Mouse (Mus musculus) right cerebral cortex, adult 2 months (tissue): ENCODE results near the gene Fcgrt.
"Not testable (repeated sequence)": the region's sequence is repeated elsewhere in the genome, so short reads cannot be mapped to it uniquely, and the experiment has no call there.

ENCODE experiments used
- DNase-seq, 2 experiments: peaks; one replicate each; pipeline ENCODE4 v3.0.0; 2021 to 2022; ENCODE audit warnings: low spot score in 2 of 2

Gene Fcgrt

DNA sequence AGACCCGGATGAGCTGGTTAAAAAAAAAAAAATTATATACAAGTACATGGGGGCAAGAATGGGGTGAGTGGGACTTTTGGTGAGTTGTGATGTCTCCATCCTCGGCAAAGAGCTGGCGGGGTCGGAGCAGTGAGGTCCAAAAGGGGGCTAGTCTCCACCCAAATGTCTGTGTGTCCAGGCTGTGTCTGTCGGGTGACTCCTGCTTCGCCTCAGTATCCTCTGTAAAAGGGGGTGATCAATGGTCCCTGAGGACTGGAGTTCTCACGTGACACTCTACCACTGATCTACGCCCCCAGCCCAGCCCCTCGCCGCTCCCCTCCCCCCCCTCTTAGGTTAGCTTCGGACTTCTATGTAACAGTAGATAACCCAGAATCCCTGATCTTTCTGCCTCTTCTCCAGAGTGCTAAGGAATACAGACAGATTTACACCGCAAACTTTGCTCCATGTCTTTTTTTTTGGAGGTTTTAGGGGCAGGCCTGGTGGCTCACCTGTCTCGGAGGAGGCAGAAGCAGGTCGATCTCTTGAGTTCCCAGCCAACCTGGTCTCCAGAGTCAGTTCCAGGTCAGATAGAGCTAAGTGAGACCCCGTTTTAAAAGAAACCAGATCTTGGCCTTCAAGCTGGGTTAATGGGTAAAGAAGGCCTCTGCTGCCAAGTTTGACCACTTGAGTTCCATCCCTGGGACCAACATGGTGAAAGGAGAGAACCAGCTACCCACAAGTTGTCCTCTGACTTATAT lies 26.3 kb upstream of the Fcgrt start:
- DNase-seq = no peak

- peak in 1 of 2 experiments; percentile 39 for DNase-seq
These were observed 25.7 kb upstream of the Fcgrt start for GRCm38 (mm10) chr7:45129318-45129717.

GRCm38 (mm10) chr7:45128624-45129246 lies 25.1 kb upstream of the Fcgrt start, which contains the start of gene Rpl13a:
Gene Rpl13a (minus strand): TSS chr7:45128761.
- peak; percentile 99 for DNase-seq

- no peak for DNase-seq
These were observed 24.1 kb upstream of the Fcgrt start for GRCm38 (mm10) chr7:45127700-45128224.

DNA sequence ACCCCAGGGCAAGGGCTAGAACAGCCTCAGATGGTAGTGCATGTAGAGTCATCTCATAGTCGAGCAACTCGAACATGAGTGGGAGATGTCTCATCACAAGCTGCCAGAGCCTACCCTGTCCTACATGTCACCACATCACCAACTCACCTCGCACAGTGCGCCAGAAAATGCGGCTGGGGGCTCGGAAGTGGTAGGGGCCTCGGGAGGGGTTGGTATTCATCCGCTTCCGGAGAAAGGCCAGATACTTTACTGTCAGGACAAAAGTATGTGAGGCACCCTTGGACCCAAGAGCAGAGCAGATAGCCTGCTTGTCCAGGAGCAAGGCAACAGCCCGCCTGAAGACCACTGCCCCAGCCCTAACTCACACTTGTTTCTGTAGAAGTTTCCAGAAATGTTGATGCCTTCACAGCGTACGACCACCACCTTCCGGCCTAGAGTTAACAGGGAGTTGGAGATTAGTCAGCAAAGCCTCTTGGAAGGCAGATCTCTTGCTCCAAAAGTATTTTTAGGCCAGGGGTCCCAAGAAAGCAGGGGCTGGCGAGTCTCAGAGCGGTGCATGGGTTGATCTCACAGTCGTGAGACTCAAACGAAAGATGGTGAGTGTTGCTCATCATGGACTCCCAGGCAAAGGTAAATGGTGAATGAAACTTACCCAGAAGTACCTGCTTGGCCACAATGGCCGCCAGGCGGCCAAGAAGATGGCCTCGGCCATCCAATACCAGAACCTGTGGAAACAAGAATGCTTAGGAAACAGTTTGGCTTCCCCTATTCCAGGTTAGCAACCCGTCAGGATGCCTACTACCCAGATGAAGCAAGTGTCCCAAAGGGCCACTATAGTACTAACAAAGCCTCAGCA lies 23.4 kb upstream of the Fcgrt start:
- no peak for DNase-seq

GRCm38 (mm10) chr7:45126147-45126843 lies 22.6 kb upstream of the Fcgrt start:
- DNase-seq = no peak

DNA sequence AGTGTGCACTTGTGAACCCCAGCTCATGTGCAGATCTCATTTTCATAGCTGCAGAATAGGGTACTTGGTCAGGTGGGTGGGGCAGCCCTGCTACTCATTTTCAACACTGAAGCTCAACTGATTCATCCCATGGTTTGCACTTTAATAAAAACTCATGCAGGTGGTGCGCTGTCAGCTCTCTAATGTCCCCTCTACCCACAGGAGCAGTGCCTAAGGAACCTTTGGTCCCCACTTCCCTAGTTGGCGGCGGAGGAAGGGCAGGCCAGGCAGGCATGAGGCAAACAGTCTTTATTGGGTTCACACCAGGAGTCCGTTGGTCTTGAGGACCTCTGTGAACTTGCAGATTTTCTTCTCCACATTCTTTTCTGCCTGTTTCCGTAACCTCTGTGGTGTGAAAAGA lies 22.0 kb upstream of the Fcgrt start:
- not testable (repeated sequence) for DNase-seq

DNA sequence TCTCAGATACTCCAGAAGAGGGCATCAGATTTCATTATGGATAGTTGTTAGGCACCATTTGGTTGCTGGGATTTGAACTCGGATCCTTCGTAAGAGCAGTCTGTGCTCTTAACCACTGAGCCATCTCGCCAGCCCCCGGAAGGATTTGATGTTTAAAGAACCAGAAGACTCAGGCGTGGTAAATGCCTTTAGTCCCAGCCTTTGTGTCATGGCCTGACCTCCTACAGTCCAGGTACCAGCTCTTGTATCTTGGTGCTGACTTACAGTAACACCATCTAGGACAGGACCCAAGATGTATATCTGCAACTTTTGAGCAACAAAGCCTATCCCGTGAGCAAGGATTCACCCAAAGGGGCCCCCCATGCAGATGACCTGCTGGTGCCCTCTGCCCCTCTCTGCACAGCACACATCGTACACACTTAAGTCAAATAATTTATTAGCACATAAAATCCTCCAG lies 21.5 kb upstream of the Fcgrt start:
- DNase-seq = no peak

GRCm38 (mm10) chr7:45124224-45125143 lies 20.8 kb upstream of the Fcgrt start, which contains the start of gene Rps11:
Gene Rps11 (minus strand): TSS chr7:45124439.
- peak; percentile 98 to 99 for DNase-seq

- no peak for DNase-seq
These were observed 19.5 kb upstream of the Fcgrt start for GRCm38 (mm10) chr7:45123186-45123570.

GRCm38 (mm10) chr7:45122561-45123185 lies 19.0 kb upstream of the Fcgrt start:
- no peak for DNase-seq

DNA sequence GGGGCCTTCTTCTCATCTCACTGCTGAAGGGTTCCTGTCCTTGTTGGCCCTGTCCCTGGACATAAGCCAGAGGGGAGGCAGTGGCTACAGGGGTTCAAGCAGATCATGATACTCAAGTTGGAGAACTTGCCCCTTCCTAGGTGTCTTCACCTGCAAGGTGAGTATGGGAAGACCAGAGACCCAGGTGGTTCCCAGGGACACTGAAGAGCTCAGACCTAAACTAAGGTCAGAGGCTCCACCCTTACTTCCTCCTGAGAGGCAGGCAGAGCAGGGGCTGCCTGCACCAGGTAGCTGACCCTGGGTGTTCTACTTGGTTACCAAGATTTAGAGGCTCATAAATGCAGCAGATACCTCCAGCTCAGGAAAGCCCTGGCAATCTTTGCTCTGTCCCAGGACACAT lies 18.3 kb upstream of the Fcgrt start:
- no peak for DNase-seq

GRCm38 (mm10) chr7:45121404-45121803 lies 17.8 kb upstream of the Fcgrt start:
- DNase-seq = no peak

DNA sequence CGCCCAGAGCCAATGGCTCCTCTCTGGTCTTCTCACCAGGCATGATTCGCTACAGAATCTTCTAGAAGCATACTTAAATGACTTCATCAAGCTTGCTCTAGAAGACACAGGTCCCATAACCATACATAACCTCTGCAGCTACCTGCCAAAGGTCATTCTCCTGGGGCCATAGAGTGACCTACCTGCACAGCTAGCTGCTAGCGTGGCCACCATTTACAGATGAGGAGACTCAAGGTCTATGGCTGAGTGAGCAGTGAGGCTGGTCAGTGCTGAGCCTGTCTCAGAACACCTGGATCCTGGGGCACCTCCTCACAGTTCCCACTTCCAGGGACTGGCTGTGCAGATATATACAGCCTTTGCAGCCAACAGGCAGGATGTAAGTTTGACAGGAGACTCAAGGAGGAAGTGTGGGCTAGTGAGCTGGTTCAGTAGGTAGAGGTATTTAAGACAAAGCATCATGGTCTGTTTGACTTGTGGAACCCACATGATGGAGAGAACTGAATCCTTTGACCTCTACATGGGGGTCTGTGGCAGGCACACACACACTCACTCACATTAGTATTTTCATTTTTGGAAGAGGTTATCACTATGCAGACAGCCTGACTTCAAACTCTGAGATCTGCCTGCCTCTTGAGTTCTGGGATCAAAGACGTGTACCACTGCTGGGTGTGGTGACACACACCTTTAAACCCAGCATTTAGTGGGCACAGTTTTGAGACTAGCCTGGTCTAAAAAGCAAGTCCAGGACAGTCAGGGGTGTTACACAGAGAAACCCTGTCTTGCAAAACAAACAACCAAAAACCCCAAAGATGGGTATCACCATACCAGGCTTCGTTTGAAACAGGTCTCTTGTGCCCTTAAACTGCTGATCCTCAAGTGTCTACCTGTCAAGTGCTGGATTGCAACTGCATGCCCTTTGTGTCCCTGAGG lies 16.4 kb upstream of the Fcgrt start:
- no peak for DNase-seq

GRCm38 (mm10) chr7:45118336-45118735 lies 14.7 kb upstream of the Fcgrt start:
- DNase-seq = no peak

- no peak for DNase-seq
These were observed 13.9 kb upstream of the Fcgrt start for GRCm38 (mm10) chr7:45117566-45117965.

DNA sequence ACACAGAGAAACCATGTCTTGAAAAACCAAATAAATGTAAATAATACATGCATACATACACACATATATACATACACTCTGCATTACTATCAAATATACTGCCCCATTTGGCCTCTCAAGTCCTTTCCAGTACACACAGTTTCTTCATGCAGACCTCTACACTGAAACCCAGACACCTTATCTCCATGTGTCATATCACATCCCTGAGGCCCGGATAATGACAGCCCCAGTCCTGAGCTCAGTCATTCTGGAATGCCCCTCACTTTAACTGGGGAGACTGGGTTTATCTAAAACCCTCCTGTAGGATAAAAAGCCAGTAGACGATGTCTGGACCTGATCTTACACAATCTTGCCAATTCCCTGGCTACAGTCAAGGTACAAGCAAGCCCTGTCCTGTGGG lies 9.8 kb upstream of the Fcgrt start:
- no peak for DNase-seq

DNA sequence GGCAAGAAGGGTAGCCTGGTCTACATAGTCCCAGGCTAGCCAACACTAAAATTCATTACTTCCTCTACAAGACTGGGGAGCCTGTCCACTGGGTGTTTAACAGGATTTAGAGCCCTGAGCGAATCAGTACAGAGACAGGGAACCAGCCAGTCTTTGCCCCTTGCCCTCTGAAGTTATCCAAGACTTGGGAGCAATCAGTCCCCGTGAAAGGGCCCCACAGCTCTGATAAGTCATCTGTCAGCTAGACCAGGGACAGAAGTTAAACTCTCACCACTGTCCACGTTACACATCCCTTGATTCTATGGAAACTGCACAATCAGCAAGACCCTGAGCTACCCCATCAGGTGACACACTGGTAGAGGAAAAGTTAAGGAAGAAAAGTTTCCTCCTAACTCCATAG lies 8.9 kb upstream of the Fcgrt start:
- DNase-seq = no peak

- DNase-seq = no peak
These were observed 8.3 kb upstream of the Fcgrt start for GRCm38 (mm10) chr7:45111940-45112339.
